Mouse (Mus musculus): ENCODE data around the gene Acot4. TPM values are rescaled to one million over a fixed set of nuclear protein-coding genes. Genes with fewer than 3 reads are reported as not detected.
"Not testable (repeated sequence)": the region's sequence is repeated elsewhere in the genome, so short reads cannot be mapped to it uniquely, and the experiment has no call there.

The Acot4 gene
- total and polyA plus RNA-seq, 2 experiments = 43.4 to 44.7 TPM

GRCm38 (mm10) chr12:84000418-84000817 is 37.8 kb upstream of the Acot4 start:
- TF ChIP-seq POLR2A (IDR thresholded peaks at IDR 0.05; ENCODE audit: extremely low read depth, insufficient read depth, low read length) (no peak), CTCF (IDR thresholded peaks at IDR 0.05; ENCODE audit: low read depth, low read length) (no peak)
- Histone ChIP-seq H3K27ac (replicated peaks; ENCODE audit: insufficient read depth, low read depth, low read length) (no peak overlapping the region), H3K9ac (ENCODE audit: low read depth, low read length) (no peak overlapping the region), H3K27me3 (ENCODE audit: control insufficient read depth, insufficient read depth, low read length) (no peaks in the 10 kb centered on the region), H3K36me3 (ENCODE audit: control insufficient read depth, insufficient read depth, low read length) (no peaks in the 10 kb centered on the region), H3K4me1 (ENCODE audit: control insufficient read depth, insufficient read depth, low read length) (peaks cover 3% of the 10 kb centered on the region; the same call in 1 of the 2 replicates), H3K4me3 (ENCODE audit: insufficient read depth, low read depth, low read length) (no peak overlapping the region), H3K79me2 (ENCODE audit: control insufficient read depth, insufficient read depth, low read length) (no peaks in the 10 kb centered on the region)
- WGBS = 78% methylated on average over 3 of the region's 3 CpGs
- no peak for DNase-seq (ENCODE audit: extremely low read depth, low read depth, low spot score)

GRCm38 (mm10) chr12:84003866-84004265 is 34.3 kb upstream of the Acot4 start:
- Histone ChIP-seq H3K79me2 (ENCODE audit: control insufficient read depth, insufficient read depth, low read length) (no peaks in the 10 kb centered on the region), H3K27ac (replicated peaks; ENCODE audit: insufficient read depth, low read depth, low read length) (no peak overlapping the region), H3K36me3 (ENCODE audit: control insufficient read depth, insufficient read depth, low read length) (no peaks in the 10 kb centered on the region), H3K4me3 (ENCODE audit: insufficient read depth, low read depth, low read length) (no peak overlapping the region), H3K9ac (ENCODE audit: low read depth, low read length) (no peak overlapping the region), H3K4me1 (ENCODE audit: control insufficient read depth, insufficient read depth, low read length) (peaks cover 9% of the 10 kb centered on the region), H3K27me3 (ENCODE audit: control insufficient read depth, insufficient read depth, low read length) (no peaks in the 10 kb centered on the region)
- no peak for DNase-seq (ENCODE audit: extremely low read depth, low read depth, low spot score)
- WGBS = 89% methylated on average over 1 of the region's 1 CpGs
- TF ChIP-seq POLR2A (IDR thresholded peaks at IDR 0.05; ENCODE audit: extremely low read depth, insufficient read depth, low read length) = no peak
- TF ChIP-seq CTCF (IDR thresholded peaks at IDR 0.05; ENCODE audit: low read depth, low read length) = no peak

- peak; percentile 84 for DNase-seq (ENCODE audit: extremely low read depth, low read depth, low spot score)
- peaks cover 21% of the 10 kb centered on the region for H3K4me1 ChIP-seq (ENCODE audit: control insufficient read depth, insufficient read depth, low read length)
Observed at GRCm38 (mm10) chr12:84008251-84008650, 29.9 kb upstream of the Acot4 start.

DNA sequence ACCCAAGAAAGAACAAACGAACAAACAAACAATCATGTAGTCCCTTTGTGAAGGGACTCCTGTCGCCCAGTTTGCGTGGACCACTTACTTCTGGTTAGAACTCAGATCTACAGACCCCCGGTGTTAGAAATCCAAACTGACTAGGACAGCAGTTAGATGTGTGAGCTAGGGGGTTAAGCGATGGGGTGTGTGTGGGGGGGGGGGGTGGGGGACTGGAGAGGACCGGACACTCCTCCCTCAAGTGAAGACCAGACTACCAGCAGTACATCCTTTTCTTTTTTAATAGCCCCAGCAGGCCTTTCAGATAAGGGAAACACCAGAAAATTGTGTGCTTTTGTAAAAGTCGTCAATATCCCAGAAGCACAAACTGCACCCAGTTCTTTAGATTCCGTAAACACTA is 29.4 kb upstream of the Acot4 start:
- no peaks in the 10 kb centered on the region for H3K27me3 ChIP-seq (ENCODE audit: control insufficient read depth, insufficient read depth, low read length)
- H3K4me3 ChIP-seq (ENCODE audit: insufficient read depth, low read depth, low read length) = peak overlapping the region; percentile 62; the same call in 1 of the 2 replicates
- 49% methylated on average over 8 of the region's 8 CpGs for WGBS
- no peaks in the 10 kb centered on the region; the same call in 1 of the 2 replicates for H3K36me3 ChIP-seq (ENCODE audit: control insufficient read depth, insufficient read depth, low read length)
- H3K27ac ChIP-seq (replicated peaks; ENCODE audit: insufficient read depth, low read depth, low read length) = peak overlapping the region; percentile 50; the same call in 1 of the 2 replicates
- DNase-seq (ENCODE audit: extremely low read depth, low read depth, low spot score) = no peak
- TF ChIP-seq CTCF (IDR thresholded peaks at IDR 0.05; ENCODE audit: low read depth, low read length) = no peak
- no peak for TF ChIP-seq POLR2A (IDR thresholded peaks at IDR 0.05; ENCODE audit: extremely low read depth, insufficient read depth, low read length)
- peaks cover 5% of the 10 kb centered on the region; the same call in 1 of the 2 replicates for H3K79me2 ChIP-seq (ENCODE audit: control insufficient read depth, insufficient read depth, low read length)
- H3K4me1 ChIP-seq (ENCODE audit: control insufficient read depth, insufficient read depth, low read length) = peaks cover 21% of the 10 kb centered on the region
- no peak overlapping the region for H3K9ac ChIP-seq (ENCODE audit: low read depth, low read length)

More at GRCm38 (mm10) chr12:84008251-84008650, 29.9 kb upstream of the Acot4 start:
- Histone ChIP-seq H3K4me3 (ENCODE audit: insufficient read depth, low read depth, low read length) (no peak overlapping the region), H3K27ac (replicated peaks; ENCODE audit: insufficient read depth, low read depth, low read length) (no peak overlapping the region), H3K9ac (ENCODE audit: low read depth, low read length) (no peak overlapping the region), H3K27me3 (ENCODE audit: control insufficient read depth, insufficient read depth, low read length) (no peaks in the 10 kb centered on the region), H3K79me2 (ENCODE audit: control insufficient read depth, insufficient read depth, low read length) (peaks cover 5% of the 10 kb centered on the region; the same call in 1 of the 2 replicates), H3K36me3 (ENCODE audit: control insufficient read depth, insufficient read depth, low read length) (no peaks in the 10 kb centered on the region)
- TF ChIP-seq CTCF (IDR thresholded peaks at IDR 0.05; ENCODE audit: low read depth, low read length) = no peak
- no peak for TF ChIP-seq POLR2A (IDR thresholded peaks at IDR 0.05; ENCODE audit: extremely low read depth, insufficient read depth, low read length)
- WGBS = 43% methylated on average over 12 of the region's 12 CpGs

GRCm38 (mm10) chr12:84009171-84009965 is 28.8 kb upstream of the Acot4 start, which contains the start of gene Acot1:
TSS of gene Acot1 (plus strand) at chr12:84009490.
- Histone ChIP-seq H3K4me1 (ENCODE audit: control insufficient read depth, insufficient read depth, low read length) (peaks cover 21% of the 10 kb centered on the region), H3K27ac (replicated peaks; ENCODE audit: insufficient read depth, low read depth, low read length) (peak within 1 kb of the TSS; percentile 50), H3K9ac (ENCODE audit: low read depth, low read length) (peak within 1 kb of the TSS; percentile 69), H3K4me3 (ENCODE audit: insufficient read depth, low read depth, low read length) (peak within 1 kb of the TSS; percentile 62)
- not testable (repeated sequence) for H3K36me3 ChIP-seq (ENCODE audit: control insufficient read depth, insufficient read depth, low read length); H3K79me2 ChIP-seq (ENCODE audit: control insufficient read depth, insufficient read depth, low read length); H3K27me3 ChIP-seq (ENCODE audit: control insufficient read depth, insufficient read depth, low read length)
- 2% methylated on average over 58 of the region's 70 CpGs for WGBS
- TF ChIP-seq POLR2A (IDR thresholded peaks at IDR 0.05; ENCODE audit: extremely low read depth, insufficient read depth, low read length) = 0 out of 2 replicates have a peak, but pooled peaks have one; percentile 14
- peak; percentile 89 for DNase-seq (ENCODE audit: extremely low read depth, low read depth, low spot score)

- Histone ChIP-seq H3K36me3 (ENCODE audit: control insufficient read depth, insufficient read depth, low read length) (peaks cover 8% of the 10 kb centered on the region; the same call in 1 of the 2 replicates), H3K27ac (replicated peaks; ENCODE audit: insufficient read depth, low read depth, low read length) (peak overlapping the region; percentile 50), H3K27me3 (ENCODE audit: control insufficient read depth, insufficient read depth, low read length) (no peaks in the 10 kb centered on the region), H3K4me1 (ENCODE audit: control insufficient read depth, insufficient read depth, low read length) (peaks cover 21% of the 10 kb centered on the region), H3K4me3 (ENCODE audit: insufficient read depth, low read depth, low read length) (peak overlapping the region; percentile 62), H3K9ac (ENCODE audit: low read depth, low read length) (peak overlapping the region; percentile 65), H3K79me2 (ENCODE audit: control insufficient read depth, insufficient read depth, low read length) (peaks cover 5% of the 10 kb centered on the region; the same call in 1 of the 2 replicates)
- DNase-seq (ENCODE audit: extremely low read depth, low read depth, low spot score) = peak; percentile 93
- 43% methylated on average over 3 of the region's 3 CpGs for WGBS
- no peak for TF ChIP-seq CTCF (IDR thresholded peaks at IDR 0.05; ENCODE audit: low read depth, low read length)
- TF ChIP-seq POLR2A (IDR thresholded peaks at IDR 0.05; ENCODE audit: extremely low read depth, insufficient read depth, low read length) = no peak
Observed at GRCm38 (mm10) chr12:84010201-84010600, 28.0 kb upstream of the Acot4 start.
